Mouse (Mus musculus) ovary, adult 18-20 months (tissue): ENCODE results near the gene Cnih2.

ENCODE experiments used
- DNase-seq: peaks from one replicate; pipeline ENCODE4 v3.0.0; 2022; ENCODE audit warnings: low spot score, mixed read lengths

The Cnih2 gene

GRCm38 (mm10) chr19:5067867-5068569 lies 30.3 kb downstream of the Cnih2 start, which contains the start of gene Cd248:
TSS of gene Cd248 (plus strand) at chr19:5068078.
- DNase-seq, result peak; percentile 60

GRCm38 (mm10) chr19:5067040-5067799 lies 31.1 kb downstream of the Cnih2 start:
- no peak for DNase-seq

- no peak for DNase-seq
Observed at GRCm38 (mm10) chr19:5065104-5065503, 33.2 kb downstream of the Cnih2 start.

- DNase-seq, result no peak
Observed at GRCm38 (mm10) chr19:5062446-5062845, 35.9 kb downstream of the Cnih2 start.

GRCm38 (mm10) chr19:5062041-5062440 lies 36.3 kb downstream of the Cnih2 start:
- no peak for DNase-seq

GRCm38 (mm10) chr19:5060365-5061330 lies 37.7 kb downstream of the Cnih2 start:
- peak; percentile 21 for DNase-seq

GRCm38 (mm10) chr19:5058801-5059771 lies 39.2 kb downstream of the Cnih2 start:
- peak; percentile 5 for DNase-seq

GRCm38 (mm10) chr19:5057876-5058775 lies 40.2 kb downstream of the Cnih2 start:
- no peak for DNase-seq

- peak; percentile 5 for DNase-seq
Observed at GRCm38 (mm10) chr19:5056251-5056650, 42.1 kb downstream of the Cnih2 start.

GRCm38 (mm10) chr19:5053909-5054308 lies 44.4 kb downstream of the Cnih2 start:
- DNase-seq, result peak; percentile 7

- DNase-seq, result no peak
Observed at GRCm38 (mm10) chr19:5052853-5053252, 45.5 kb downstream of the Cnih2 start.

GRCm38 (mm10) chr19:5052166-5052822 lies 46.0 kb downstream of the Cnih2 start:
- DNase-seq, result peak; percentile 10

- DNase-seq, result no peak
Observed at GRCm38 (mm10) chr19:5051515-5051914, 46.8 kb downstream of the Cnih2 start.

- DNase-seq, result peak; percentile 30
Observed at GRCm38 (mm10) chr19:5051031-5051430, 47.3 kb downstream of the Cnih2 start.

- DNase-seq, result peak; percentile 23
Observed at GRCm38 (mm10) chr19:5050047-5050905, 48.0 kb downstream of the Cnih2 start, which contains the start of gene Rin1. TSS of gene Rin1 (plus strand) at chr19:5050481.

- DNase-seq, result no peak
Observed at GRCm38 (mm10) chr19:5049325-5049724, 49.0 kb downstream of the Cnih2 start.

GRCm38 (mm10) chr19:5048138-5049056 lies 49.9 kb downstream of the Cnih2 start:
- DNase-seq, result no peak
